Mouse (Mus musculus) embryo, embryonic 11.5 days (tissue): Measurements from ENCODE around the gene Jtb.

Experiments
- DNase-seq: peaks from one replicate; pipeline ENCODE4 v3.0.0-alpha.2; 2012; ENCODE audit warnings: low read depth, low spot score

Jtb gene

GRCm38 (mm10) chr3:90231507-90232333 lies at the start of gene Jtb:
Jtb (plus strand) TSS chr3:90231597.
- DNase-seq, result peak; percentile 89

GRCm38 (mm10) chr3:90183581-90183980 lies 47.8 kb upstream of the Jtb start:
- DNase-seq, result no peak

DNA sequence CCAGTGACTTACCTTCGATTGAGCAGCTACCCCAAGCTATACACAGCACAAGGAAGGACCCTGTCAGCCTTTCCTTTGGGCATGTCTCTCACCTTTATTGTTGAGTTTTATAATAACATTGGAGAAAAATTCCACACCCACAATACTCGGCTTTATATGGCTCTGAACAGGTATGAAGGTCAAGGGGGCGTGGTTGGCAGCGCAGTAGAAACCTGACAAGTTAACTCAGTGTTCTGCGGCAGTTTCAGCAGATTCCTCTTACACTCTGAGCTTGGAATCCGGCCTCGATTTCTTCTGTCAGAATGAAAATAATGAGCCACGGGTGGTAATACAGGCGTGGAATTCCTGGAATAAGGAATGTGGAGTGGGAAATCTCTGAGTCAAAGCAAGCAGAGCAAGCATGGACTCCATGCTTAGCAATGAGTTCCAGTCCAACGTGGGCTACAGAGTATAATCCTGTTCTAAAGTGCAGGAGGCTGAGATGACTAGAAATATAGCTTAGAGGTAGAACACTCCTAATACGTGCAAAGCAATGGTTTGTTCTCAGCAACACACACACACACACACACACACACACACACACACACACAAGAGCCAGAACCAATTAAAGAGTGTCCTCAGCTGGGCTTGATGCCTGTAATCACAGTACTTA lies 40.4 kb upstream of the Jtb start:
- DNase-seq, result no peak

DNA sequence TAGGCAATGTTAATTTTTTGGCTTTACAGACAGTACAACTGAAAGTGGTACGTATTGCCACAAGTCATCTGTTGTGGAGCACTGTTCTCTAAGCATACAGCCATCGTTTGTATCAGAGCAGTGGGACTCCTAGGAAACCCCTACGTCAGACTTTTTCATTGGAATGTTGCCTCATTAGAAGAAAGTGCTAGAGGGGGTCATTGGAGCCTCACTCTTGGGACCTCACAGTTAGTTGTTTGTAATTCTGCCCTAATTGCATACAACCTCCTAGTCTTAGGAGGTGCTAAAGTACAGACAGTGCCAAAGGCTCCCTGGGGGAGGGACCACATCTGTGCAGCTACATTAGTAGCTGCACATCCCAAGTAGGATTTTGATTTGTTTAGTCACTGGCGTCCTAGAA lies 36.6 kb upstream of the Jtb start:
- DNase-seq, result no peak

DNA sequence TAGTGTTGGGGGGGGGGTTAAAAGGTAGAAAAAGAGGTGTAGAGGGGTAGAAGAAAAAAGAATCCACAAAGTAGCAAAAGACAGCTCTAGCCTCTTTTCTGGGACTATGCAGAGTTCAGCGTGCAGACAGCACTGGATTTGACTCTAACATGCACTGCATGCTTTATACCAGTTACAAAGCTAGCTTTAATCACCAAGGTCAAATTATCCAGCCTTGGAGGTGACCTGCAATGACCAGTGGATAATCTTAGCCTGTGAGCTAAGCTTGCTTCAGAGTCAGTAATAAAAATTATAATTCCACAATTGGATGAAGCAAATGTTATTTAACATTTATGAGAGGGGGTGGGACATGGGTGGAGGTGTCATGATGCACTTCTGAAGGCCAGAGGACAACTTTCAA lies 35.8 kb upstream of the Jtb start:
- DNase-seq, result no peak

DNA sequence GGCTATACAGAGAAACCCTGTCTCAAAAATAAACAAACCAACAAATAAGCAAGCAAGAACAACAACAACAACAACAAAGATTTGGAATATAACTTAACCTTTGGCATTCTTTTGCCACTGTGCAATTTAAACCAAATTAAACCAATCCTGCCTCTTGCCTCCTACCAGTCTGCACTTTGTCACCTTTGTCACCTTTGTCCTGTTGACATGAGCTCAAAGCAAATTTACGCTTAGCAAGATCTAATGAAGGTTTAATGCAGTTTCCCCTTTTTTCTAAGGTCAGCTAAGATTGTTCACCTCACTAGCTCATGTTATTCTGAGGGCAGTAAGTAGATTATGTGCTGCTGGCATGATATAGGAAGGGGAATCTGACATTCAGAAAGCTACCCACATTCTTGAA lies 33.8 kb upstream of the Jtb start:
- no peak for DNase-seq

GRCm38 (mm10) chr3:90202884-90203283 lies 28.5 kb upstream of the Jtb start:
- DNase-seq, result no peak

DNA sequence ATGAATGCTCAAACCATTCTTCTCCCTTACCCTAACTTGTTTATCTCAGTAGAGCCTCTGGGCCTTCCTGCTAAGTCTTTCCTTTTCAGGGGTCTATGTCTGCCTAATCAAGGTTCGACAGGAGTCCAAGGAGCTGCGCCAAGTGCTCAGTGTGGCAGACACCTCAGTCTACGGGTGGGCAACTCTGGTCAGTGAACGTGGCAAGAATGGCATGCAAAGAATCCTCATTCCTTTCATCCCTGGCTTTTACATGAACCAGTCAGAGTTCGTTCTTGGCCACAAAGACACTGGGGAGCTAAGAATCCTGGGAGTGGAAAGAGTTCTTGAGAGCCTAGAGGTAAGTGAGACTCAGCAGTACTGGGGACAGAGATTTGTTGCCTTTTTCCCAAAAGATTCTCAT lies 27.8 kb upstream of the Jtb start:
- no peak for DNase-seq

- DNase-seq, result no peak
Observed at GRCm38 (mm10) chr3:90204582-90204981, 26.8 kb upstream of the Jtb start.

DNA sequence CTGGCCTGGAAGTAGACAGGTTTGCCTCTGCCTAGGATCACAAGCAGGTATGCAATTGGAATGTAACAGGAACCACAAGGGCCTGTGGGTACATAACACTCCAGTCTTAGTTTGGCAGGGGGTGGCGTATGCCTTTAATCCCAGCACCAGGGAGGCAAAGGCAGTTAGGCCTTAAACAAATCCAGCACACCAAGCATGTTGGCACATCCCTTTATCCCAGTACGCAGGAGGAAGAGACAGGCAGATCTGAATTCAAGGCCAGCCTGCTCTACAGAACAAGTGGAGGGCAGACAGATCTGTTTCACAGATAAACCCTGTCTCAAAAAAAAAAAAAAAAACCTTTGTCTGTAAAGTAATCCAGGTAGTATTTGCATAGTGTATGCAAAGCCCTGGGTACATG lies 22.7 kb upstream of the Jtb start:
- no peak for DNase-seq

GRCm38 (mm10) chr3:90209908-90210566 lies 21.4 kb upstream of the Jtb start:
- DNase-seq, result no peak

DNA sequence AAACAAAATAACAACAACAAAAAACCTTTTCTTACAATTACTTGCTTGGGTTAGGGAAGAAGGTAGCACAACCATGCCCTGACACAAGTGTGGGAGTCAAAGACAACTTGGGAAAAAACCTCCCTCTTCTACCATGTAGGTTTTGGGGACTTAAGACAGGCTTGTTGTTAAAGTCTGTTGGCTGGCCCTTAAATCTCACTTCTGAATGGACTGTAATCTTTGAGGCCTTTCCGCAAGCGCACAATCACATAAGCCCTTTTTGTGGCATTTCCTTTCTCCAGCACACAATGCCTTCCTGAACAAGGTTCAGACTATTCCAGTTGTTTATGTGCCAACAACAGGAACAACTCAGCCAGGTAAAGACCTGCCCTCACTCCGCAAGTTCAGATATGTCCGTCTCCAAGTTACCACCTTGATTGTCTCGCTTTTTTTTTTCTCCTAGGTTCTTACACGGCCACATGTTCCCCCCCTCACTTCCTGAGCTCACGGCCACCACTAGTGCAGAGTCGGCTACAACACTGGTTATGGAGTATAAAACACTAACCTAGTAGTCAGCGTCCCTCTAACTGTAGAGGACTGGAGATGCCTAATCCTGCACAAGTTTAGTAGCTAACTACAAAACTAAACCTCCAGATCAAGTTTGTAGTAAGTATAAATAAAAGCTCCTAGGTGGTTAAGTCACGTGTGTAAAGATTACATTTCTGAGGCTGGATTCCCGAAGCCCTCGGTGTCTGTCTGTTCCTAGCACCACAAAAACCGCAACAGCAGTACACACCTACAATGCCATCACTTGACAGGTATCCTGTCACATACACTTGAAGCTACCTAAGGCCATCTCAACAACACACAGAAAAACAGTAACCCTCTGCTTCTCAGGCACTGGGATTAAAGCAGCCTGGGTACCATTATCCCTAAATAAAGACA lies 19.7 kb upstream of the Jtb start:
- no peak for DNase-seq

GRCm38 (mm10) chr3:90212723-90213122 lies 18.7 kb upstream of the Jtb start:
- no peak for DNase-seq

DNA sequence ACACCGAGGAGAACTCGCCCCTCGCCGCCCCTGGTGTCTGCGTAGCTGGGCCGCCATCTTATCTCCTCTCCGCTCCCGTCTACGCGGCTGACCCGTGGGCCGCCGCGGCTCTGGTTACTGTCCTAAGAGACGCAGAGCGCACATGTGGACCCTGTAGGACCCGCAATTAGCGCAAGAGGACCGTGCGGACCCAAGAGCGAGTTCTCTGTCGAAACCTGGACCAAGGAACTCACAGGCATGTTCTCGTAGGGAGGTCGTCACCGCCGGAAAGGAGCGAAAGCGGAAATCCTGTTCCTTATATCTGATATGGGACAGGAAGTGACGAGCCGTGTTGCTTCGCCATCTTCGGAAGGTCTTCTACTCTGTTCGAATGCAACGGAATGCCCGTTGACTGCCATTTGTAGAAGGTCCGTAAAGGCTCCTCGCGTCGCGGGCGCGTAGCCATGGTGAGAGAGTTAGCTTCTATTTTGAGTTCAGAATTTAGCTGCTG lies 18.0 kb upstream of the Jtb start, which contains the start of the genes Rps27 and Rab13:
TSS of gene Rps27 (minus strand) at position 275 of the 490 bp plus-strand sequence.
TSS of gene Rab13 (plus strand) at position 319 of the 490 bp plus-strand sequence.
- peak; percentile 84 for DNase-seq

GRCm38 (mm10) chr3:90213956-90214684 lies 17.3 kb upstream of the Jtb start:
- no peak for DNase-seq

DNA sequence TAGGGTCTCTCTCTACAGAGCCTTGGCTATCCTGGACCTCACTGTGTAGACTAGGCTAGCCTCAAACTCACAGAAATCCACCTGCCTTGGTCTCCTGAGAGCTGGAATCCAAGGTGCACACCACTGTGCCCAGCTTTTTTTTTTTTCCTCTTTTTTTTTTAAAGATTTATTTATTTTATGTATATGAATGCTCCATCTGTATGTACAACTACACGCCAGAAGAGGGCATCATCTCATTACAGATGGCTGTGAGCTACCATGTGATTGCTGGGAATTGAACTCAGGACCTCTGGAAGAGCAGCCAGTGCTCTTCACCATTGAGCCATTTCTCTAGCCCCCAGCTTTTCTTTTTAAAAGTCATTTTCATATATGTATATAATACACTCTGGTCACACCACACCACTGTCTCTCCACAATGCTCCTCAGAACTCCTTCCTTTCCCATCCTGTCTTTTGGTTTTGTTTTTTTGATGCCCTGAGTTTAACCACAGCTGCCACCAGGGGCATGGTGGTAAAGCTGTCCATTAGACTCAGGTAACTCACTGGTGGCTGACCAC lies 15.5 kb upstream of the Jtb start:
- no peak for DNase-seq

- peak; percentile 42 for DNase-seq
Observed at GRCm38 (mm10) chr3:90220088-90220487, 11.3 kb upstream of the Jtb start.

DNA sequence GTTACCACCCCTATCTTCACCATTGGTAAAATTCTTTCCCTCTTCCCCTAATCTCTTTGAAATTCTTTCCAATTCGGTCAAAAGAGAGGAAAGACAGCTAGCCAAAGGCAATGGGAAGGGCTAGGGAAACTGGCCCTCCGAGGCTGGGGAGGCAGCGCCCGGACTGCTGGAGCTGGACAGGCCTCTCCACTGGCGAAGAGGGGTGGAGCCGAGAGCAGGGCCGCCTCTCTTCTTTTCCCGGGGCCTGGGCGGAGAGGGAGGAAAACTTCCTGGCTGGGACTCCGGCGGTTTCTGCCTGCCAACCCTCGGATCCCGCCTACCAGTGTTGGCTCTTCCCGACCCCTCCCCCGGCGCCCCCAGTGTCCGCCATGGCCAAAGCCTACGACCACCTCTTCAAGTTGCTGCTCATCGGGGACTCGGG lies 10.9 kb upstream of the Jtb start:
- peak; percentile 32 for DNase-seq

DNA sequence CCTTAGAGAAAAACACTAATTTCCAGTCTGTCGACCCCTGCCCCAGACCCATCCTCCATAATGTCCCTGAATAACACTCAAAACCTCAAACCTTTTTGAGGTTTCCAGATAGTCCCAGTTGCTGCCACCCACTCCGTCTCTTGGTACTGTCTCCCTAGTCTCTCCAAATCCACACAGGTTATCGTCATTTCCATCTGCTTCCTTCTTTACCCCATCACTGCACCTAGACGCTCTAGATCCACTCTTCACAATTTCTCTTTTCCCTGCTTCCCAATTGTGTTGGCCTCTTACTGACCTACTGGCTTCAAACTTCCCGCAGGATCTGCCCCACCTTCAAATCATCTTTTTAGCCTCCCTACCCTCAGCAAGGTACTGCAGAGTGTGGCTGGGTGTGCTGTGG lies 10.3 kb upstream of the Jtb start:
- DNase-seq, result no peak

GRCm38 (mm10) chr3:90222455-90222854 lies 8.9 kb upstream of the Jtb start:
- DNase-seq, result no peak
